In the genomic region with DNA sequence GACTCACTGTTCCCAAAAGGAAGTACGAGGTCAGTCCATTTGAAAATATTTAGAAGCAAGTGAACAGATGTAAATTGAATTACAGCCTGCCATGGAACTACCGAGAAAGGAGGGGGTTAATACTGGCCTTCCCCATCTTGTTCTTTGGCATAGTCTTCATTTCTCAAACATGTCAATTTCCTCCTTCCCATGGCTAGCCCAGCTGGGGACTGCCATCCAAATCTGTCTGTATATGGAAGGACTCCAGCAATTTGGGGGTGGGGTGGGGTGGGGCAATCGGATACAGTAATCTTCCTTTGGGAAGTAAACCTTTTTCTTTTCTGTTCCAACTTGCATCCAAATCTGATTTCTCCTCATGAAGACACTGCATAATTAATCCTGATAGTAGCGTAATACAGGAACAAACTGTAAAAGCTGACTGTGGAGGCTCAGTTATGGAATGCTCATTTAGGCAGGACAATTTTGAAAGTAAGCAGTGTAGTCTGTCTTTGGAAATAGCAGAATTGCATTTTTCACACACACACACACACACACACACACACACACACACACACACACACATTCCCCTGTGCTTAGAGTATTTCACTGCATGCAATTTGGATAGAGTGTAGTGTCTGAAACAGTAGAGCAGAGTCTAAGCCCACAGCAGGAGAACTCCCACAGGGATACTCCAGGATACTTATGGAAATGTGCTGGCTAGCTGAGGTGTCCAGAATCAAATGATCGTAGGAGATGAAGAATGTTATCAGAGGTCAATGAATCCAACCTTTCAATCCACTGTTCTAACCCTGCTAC, we compare ENCODE assay signal across 11 mouse cellular contexts. TPM values are rescaled to one million over a fixed set of nuclear protein-coding genes. Genes with fewer than 3 reads are reported as not detected.
DNase-seq lines count a peak whose midpoint lies in the region; ATAC-seq lines count a peak whose summit lies in the region.
"Had no signal": no experiment of that assay in that cellular context is flagged by ENCODE, and none has a peak within 500 bp of the region (broad histone marks: within the 10 kb centered on the region; RNA-seq: fewer than 3 reads in every experiment).

No protein-coding gene starts in this region.

- no peak for DNase-seq in kidney, adult 11 months
- DNase-seq in cerebellum, adult 11 months = peak; percentile 65
- DNase-seq in embryonic facial prominence, embryonic 14.5 days (ENCODE audit: low spot score) = no peak
- no peak for DNase-seq in midbrain, embryonic 10.5 days (ENCODE audit: low spot score)
- no peak for DNase-seq in T-cell, adult 2 months (ENCODE audit: low spot score)
- DNase-seq in gastrocnemius, postnatal 36 days = no peak
- no peak for DNase-seq in frontal cortex, postnatal 25 days (ENCODE audit: low spot score in 2 of 2)
- DNase-seq: layer of hippocampus, adult 9-11 months; thymus, postnatal 14 days had no signal

- WGBS in kidney, embryonic 15.5 days = 78% methylated on average over 5 of the region's 5 CpGs
- 68% methylated on average over 5 of the region's 5 CpGs for WGBS in embryonic facial prominence, embryonic 14.5 days
- 84% methylated on average over 5 of the region's 5 CpGs for WGBS in midbrain, embryonic 10.5 days

- H3K36me3 ChIP-seq in kidney, embryonic 15.5 days = no peaks in the 10 kb centered on the region
- H3K36me3 ChIP-seq in embryonic facial prominence, embryonic 14.5 days (ENCODE audit: control insufficient read depth, insufficient read depth, low read length) = no peaks in the 10 kb centered on the region
- no peaks in the 10 kb centered on the region for H3K36me3 ChIP-seq in midbrain, embryonic 10.5 days

- intact Hi-C loops in gastrocnemius, postnatal 36 days (cut with DNase I) = no loop called here

- H3K9me3 ChIP-seq in kidney, embryonic 15.5 days (replicated peaks) = no peaks in the 10 kb centered on the region
- no peaks in the 10 kb centered on the region for H3K9me3 ChIP-seq in embryonic facial prominence, embryonic 14.5 days (ENCODE audit: control insufficient read depth, low read length)
- no peaks in the 10 kb centered on the region for H3K9me3 ChIP-seq in midbrain, embryonic 10.5 days (replicated peaks)

- peaks cover 8% of the 10 kb centered on the region for H3K4me1 ChIP-seq in kidney, embryonic 15.5 days
- no peaks in the 10 kb centered on the region for H3K4me1 ChIP-seq in embryonic facial prominence, embryonic 14.5 days (ENCODE audit: control insufficient read depth, insufficient read depth, low read length)
- H3K4me1 ChIP-seq in midbrain, embryonic 10.5 days = peaks cover 11% of the 10 kb centered on the region

- H3K4me2 ChIP-seq in kidney, embryonic 15.5 days = peak overlapping the region; percentile 51
- H3K4me2 ChIP-seq in embryonic facial prominence, embryonic 14.5 days (ENCODE audit: low read depth, low read length) = peak overlapping the region; percentile 8; the same call in 1 of the 2 replicates

- no peak for ATAC-seq in kidney, embryonic 15.5 days (replicated peaks; ENCODE audit: low FRiP score)
- no peak for ATAC-seq in embryonic facial prominence, embryonic 14.5 days (ENCODE audit: low read depth)

- H3K27ac ChIP-seq in kidney, embryonic 15.5 days = no peak overlapping the region
- no peak overlapping the region for H3K27ac ChIP-seq in embryonic facial prominence, embryonic 14.5 days (replicated peaks; ENCODE audit: low read depth, low read length)
- H3K27ac ChIP-seq in midbrain, embryonic 10.5 days (replicated peaks) = no peak overlapping the region

- no peak overlapping the region for H3K4me3 ChIP-seq in kidney, embryonic 15.5 days (replicated peaks)
- H3K4me3 ChIP-seq in embryonic facial prominence, embryonic 14.5 days (ENCODE audit: low read depth, low read length) = no peak overlapping the region
- peak overlapping the region; percentile 34; the same call in 1 of the 2 replicates for H3K4me3 ChIP-seq in midbrain, embryonic 10.5 days

- peaks cover 57% of the 10 kb centered on the region for H3K27me3 ChIP-seq in kidney, embryonic 15.5 days
- peaks cover 41% of the 10 kb centered on the region for H3K27me3 ChIP-seq in embryonic facial prominence, embryonic 14.5 days (replicated peaks; ENCODE audit: control insufficient read depth, insufficient read depth, low read length)
- peaks cover 47% of the 10 kb centered on the region for H3K27me3 ChIP-seq in midbrain, embryonic 10.5 days (ENCODE audit: low read depth, poor library complexity, severe bottlenecking)

- no peak overlapping the region for H3K9ac ChIP-seq in kidney, embryonic 15.5 days
- no peak overlapping the region for H3K9ac ChIP-seq in embryonic facial prominence, embryonic 14.5 days (ENCODE audit: low read depth, low read length)

RNA-seq across cellular contexts. Expression of gene Tmem178, which starts 1.9 kb away (rescaled TPM):
- polyA plus RNA-seq in kidney, embryonic 15.5 days (2015; fragmentation: Nextera tagmentation; extraction: Ambion mirVana) = 14.4 and 15.8 TPM in 2 replicates
- 4.5 and 6.4 TPM in 2 replicates for polyA plus RNA-seq in embryonic facial prominence, embryonic 14.5 days (2014; fragmentation: Nextera tagmentation; extraction: Ambion mirVana)
- polyA plus RNA-seq in midbrain, embryonic 10.5 days (2016; fragmentation: Nextera tagmentation; extraction: Ambion mirVana) = 6.4 and 8.6 TPM in 2 replicates
- under 1 TPM; 0.25 to 0.26 TPM for total RNA-seq in gastrocnemius, postnatal 36 days (2021)
- total RNA-seq: neutrophil, adult 5-6 weeks had no signal
